32 mouse cellular contexts compared by ENCODE assay signal in genomic region chr2:140830086-140830485, GRCm38 (mm10).
DNase-seq lines count a peak whose midpoint lies in the region; ATAC-seq and TF ChIP-seq lines count a peak whose summit lies in the region.
"Had no signal": no experiment of that assay in that cellular context is flagged by ENCODE, and none has a peak within 500 bp of the region (broad histone marks: within the 10 kb centered on the region; RNA-seq: fewer than 3 reads in every experiment).

No protein-coding gene starts in this region.

- CTCF ChIA-PET in Patski (lab: Charles Lee): interaction anchor here (0.9 kb wide), 1 partner anchor 32 kb away, joined by 3 read pairs; no protein-coding TSS in a partner anchor

- POLR2A ChIA-PET in Patski (lab: Charles Lee): no interaction called here

- in situ Hi-C loops in Patski (cut with MboI; ENCODE audit: low pct_unique_long_range_greater_than_20kb): no loop called here

- H3K27ac ChIP-seq in hindbrain, embryonic 16.5 days (ENCODE audit: low read depth, low read length): no peak overlapping the region
- no peak overlapping the region for H3K27ac ChIP-seq in hindbrain, embryonic 12.5 days
- H3K27ac ChIP-seq: embryonic facial prominence, embryonic 12.5 days; gastrocnemius, adult 2 months; hindbrain, embryonic 15.5 days; left cerebral cortex, adult 2 months; liver, embryonic 12.5 days; midbrain, embryonic 12.5 days; neural tube, embryonic 15.5 days; stomach, postnatal 0 days had no signal

- no peaks in the 10 kb centered on the region for H3K9me3 ChIP-seq in hindbrain, embryonic 16.5 days (ENCODE audit: control insufficient read depth, low read length)
- no peaks in the 10 kb centered on the region for H3K9me3 ChIP-seq in hindbrain, embryonic 12.5 days (replicated peaks)
- H3K9me3 ChIP-seq: embryonic facial prominence, embryonic 12.5 days; hindbrain, embryonic 15.5 days; liver, embryonic 12.5 days; megakaryocyte, embryonic 14.5 days; midbrain, embryonic 12.5 days; neural tube, embryonic 15.5 days had no signal

- H3K4me1 ChIP-seq in hindbrain, embryonic 16.5 days (ENCODE audit: control insufficient read depth, insufficient read depth, low read depth, low read length): no peaks in the 10 kb centered on the region
- no peaks in the 10 kb centered on the region for H3K4me1 ChIP-seq in hindbrain, embryonic 12.5 days
- H3K4me1 ChIP-seq: embryonic facial prominence, embryonic 12.5 days; hindbrain, embryonic 15.5 days; liver, embryonic 12.5 days; megakaryocyte, embryonic 14.5 days; midbrain, embryonic 12.5 days; neural tube, embryonic 15.5 days had no signal

- H3K9ac ChIP-seq in hindbrain, embryonic 16.5 days (ENCODE audit: low read depth, low read length): no peak overlapping the region
- no peak overlapping the region for H3K9ac ChIP-seq in hindbrain, embryonic 12.5 days
- H3K9ac ChIP-seq: embryonic facial prominence, embryonic 12.5 days; hindbrain, embryonic 15.5 days; liver, embryonic 12.5 days; liver, postnatal 0 days; midbrain, embryonic 12.5 days; neural tube, embryonic 15.5 days had no signal

- H3K4me2 ChIP-seq in hindbrain, embryonic 16.5 days (ENCODE audit: low read length): no peak overlapping the region
- H3K4me2 ChIP-seq in hindbrain, embryonic 12.5 days (replicated peaks): no peak overlapping the region
- H3K4me2 ChIP-seq: embryonic facial prominence, embryonic 12.5 days; heart, embryonic 11.5 days; hindbrain, embryonic 15.5 days; liver, embryonic 12.5 days; midbrain, embryonic 12.5 days; neural tube, embryonic 15.5 days had no signal

- intact Hi-C loops in heart, postnatal 14 days (cut with DNase I): no loop called here

- H3K27me3 ChIP-seq in hindbrain, embryonic 16.5 days (replicated peaks; ENCODE audit: control insufficient read depth, insufficient read depth, low read length): no peaks in the 10 kb centered on the region
- no peaks in the 10 kb centered on the region for H3K27me3 ChIP-seq in hindbrain, embryonic 12.5 days
- H3K27me3 ChIP-seq in Patski: no peaks in the 10 kb centered on the region
- H3K27me3 ChIP-seq: embryonic facial prominence, embryonic 12.5 days; hindbrain, embryonic 15.5 days; liver, embryonic 12.5 days; megakaryocyte, embryonic 14.5 days; midbrain, embryonic 12.5 days; neural tube, embryonic 15.5 days had no signal

- H3K36me3 ChIP-seq in hindbrain, embryonic 16.5 days (ENCODE audit: control insufficient read depth, insufficient read depth, low read length): no peaks in the 10 kb centered on the region
- no peaks in the 10 kb centered on the region for H3K36me3 ChIP-seq in hindbrain, embryonic 12.5 days
- H3K36me3 ChIP-seq: embryonic facial prominence, embryonic 12.5 days; hindbrain, embryonic 15.5 days; liver, embryonic 12.5 days; midbrain, embryonic 12.5 days; neural tube, embryonic 15.5 days had no signal

- DNase-seq in Patski (ENCODE audit: low read depth, low spot score): no peak
- peak; percentile 64 for DNase-seq in cerebellum, adult 11-12 months
- DNase-seq in cerebellum, adult 9-11 months: peak; percentile 68
- DNase-seq in thymus, postnatal 4 days: no peak
- DNase-seq in heart, postnatal 14 days: no peak
- no peak for DNase-seq in layer of hippocampus, adult 8-10 months (ENCODE audit: low spot score in 2 of 2)
- DNase-seq: adrenal gland, postnatal 36 days; embryo, embryonic 11 days; gastrocnemius, adult 2 months; gastrocnemius, postnatal 36 days; heart, adult 18-20 months; heart, postnatal 4 days; kidney, adult 8-10 months; kidney, postnatal 25 days; liver, postnatal 0 days; lung, postnatal 36 days; retina, postnatal 1 day; thymus, adult 18-20 months; thymus, postnatal 36 days had no signal

- TF ChIP-seq CTCF in Patski (IDR thresholded peaks at IDR 0.05): no peak

- 42% methylated on average over 3 of the region's 3 CpGs for WGBS in hindbrain, embryonic 16.5 days
- WGBS in hindbrain, embryonic 12.5 days: 59% methylated on average over 3 of the region's 3 CpGs

- no peak overlapping the region for H3K4me3 ChIP-seq in hindbrain, embryonic 16.5 days (ENCODE audit: low read length)
- H3K4me3 ChIP-seq in hindbrain, embryonic 12.5 days: no peak overlapping the region
- H3K4me3 ChIP-seq: embryonic facial prominence, embryonic 12.5 days; gastrocnemius, adult 2 months; hindbrain, embryonic 15.5 days; left cerebral cortex, adult 2 months; liver, embryonic 12.5 days; megakaryocyte, embryonic 14.5 days; midbrain, embryonic 12.5 days; neural tube, embryonic 15.5 days had no signal

- ATAC-seq in hindbrain, embryonic 16.5 days: peak; percentile 56
- ATAC-seq in hindbrain, embryonic 12.5 days (ENCODE audit: low FRiP score): no peak
- peak; percentile 51 for ATAC-seq in Patski
- ATAC-seq: forebrain, embryonic 16.5 days; intestine, embryonic 16.5 days; liver, embryonic 12.5 days; liver, postnatal 0 days had no signal

Comparison
In these comparisons a context has a peak if more than half of its experiments do, and no peak if none do; other contexts are left out.
1. DNase-seq: peak in cerebellum, adult 11-12 months (single experiment) and cerebellum, adult 9-11 months (single experiment); none in Patski (single experiment), thymus, postnatal 4 days (single experiment), heart, postnatal 14 days (0 of 2) and layer of hippocampus, adult 8-10 months (0 of 2).